In genomic region chr2:165234613-165235291, GRCm38 (mm10) we compare ENCODE assay signal across 8 mouse cellular contexts. TPM values are rescaled to one million over a fixed set of nuclear protein-coding genes. Genes with fewer than 3 reads are reported as not detected.
DNase-seq lines count a peak whose midpoint lies in the region; ATAC-seq and TF ChIP-seq lines count a peak whose summit lies in the region.

Gene Cdh22, minus strand, starts transcription at chr2:165234853.

- H3K27ac ChIP-seq in ES-Bruce4 (ENCODE audit: insufficient read depth, low read length): no peak within 1 kb of the TSS
- no peak within 1 kb of the TSS for H3K27ac ChIP-seq in brown adipose tissue, adult 24 weeks (replicated peaks; ENCODE audit: low read depth, low read length)
- peak within 1 kb of the TSS; percentile 73 for H3K27ac ChIP-seq in forebrain, embryonic 13.5 days
- H3K27ac ChIP-seq in heart, postnatal 0 days (ENCODE audit: low read depth): no peak within 1 kb of the TSS
- H3K27ac ChIP-seq in liver, embryonic 13.5 days: no peak within 1 kb of the TSS

- no peak for TF ChIP-seq EP300 in ES-Bruce4 (IDR thresholded peaks at IDR 0.05; ENCODE audit: insufficient read depth, low read depth, low read length)
- no peak for TF ChIP-seq EP300 in heart, postnatal 0 days (IDR thresholded peaks at IDR 0.05; ENCODE audit: low read depth)

- peak; percentile 84 for ATAC-seq in forebrain, embryonic 13.5 days
- peak; percentile 66 for ATAC-seq in heart, postnatal 0 days (ENCODE audit: insufficient read depth, low read depth)
- no peak for ATAC-seq in liver, embryonic 13.5 days (ENCODE audit: low read depth)

- H3K4me1 ChIP-seq in ES-Bruce4 (ENCODE audit: control insufficient read depth, insufficient read depth, low read length): no peaks in the 10 kb centered on the region
- peaks cover 4% of the 10 kb centered on the region; the same call in 1 of the 2 replicates for H3K4me1 ChIP-seq in brown adipose tissue, adult 24 weeks (ENCODE audit: control insufficient read depth, insufficient read depth, insufficient read length, low read length)
- peaks cover 51% of the 10 kb centered on the region for H3K4me1 ChIP-seq in forebrain, embryonic 13.5 days
- peaks cover 7% of the 10 kb centered on the region; the same call in 1 of the 2 replicates for H3K4me1 ChIP-seq in heart, postnatal 0 days (ENCODE audit: control insufficient read depth, insufficient read depth)
- H3K4me1 ChIP-seq in liver, embryonic 13.5 days (replicated peaks): peaks cover 14% of the 10 kb centered on the region; the same call in 1 of the 2 replicates

- WGBS in forebrain, embryonic 13.5 days: under 1% methylated on average over 50 of the region's 60 CpGs
- WGBS in heart, postnatal 0 days: under 1% methylated on average over 21 of the region's 60 CpGs
- under 1% methylated on average over 48 of the region's 60 CpGs for WGBS in liver, embryonic 13.5 days (ENCODE audit: insufficient replicate concordance)

- H3K9me3 ChIP-seq in ES-Bruce4 (replicated peaks; ENCODE audit: control insufficient read depth, insufficient read depth, low read length, poor library complexity, severe bottlenecking): no peaks in the 10 kb centered on the region
- H3K9me3 ChIP-seq in forebrain, embryonic 13.5 days (replicated peaks): no peaks in the 10 kb centered on the region
- no peaks in the 10 kb centered on the region for H3K9me3 ChIP-seq in heart, postnatal 0 days (replicated peaks; ENCODE audit: control insufficient read depth, low read length)
- H3K9me3 ChIP-seq in liver, embryonic 13.5 days (replicated peaks): no peaks in the 10 kb centered on the region

- peak within 1 kb of the TSS; percentile 49 for H3K9ac ChIP-seq in ES-Bruce4 (ENCODE audit: low read depth, poor library complexity, severe bottlenecking)
- peak within 1 kb of the TSS; percentile 82 for H3K9ac ChIP-seq in forebrain, embryonic 13.5 days
- H3K9ac ChIP-seq in heart, postnatal 0 days (replicated peaks; ENCODE audit: low read depth, low read length): 0 out of 2 replicates have a peak within 1 kb of the TSS, but pooled peaks have one; percentile 6
- H3K9ac ChIP-seq in liver, embryonic 13.5 days: no peak within 1 kb of the TSS

- peak within 1 kb of the TSS; percentile 71 for H3K4me3 ChIP-seq in ES-Bruce4 (ENCODE audit: low read depth, low read length)
- H3K4me3 ChIP-seq in brown adipose tissue, adult 24 weeks (ENCODE audit: insufficient read depth, low read depth, low read length): peak within 1 kb of the TSS; percentile 49
- peak within 1 kb of the TSS; percentile 67 for H3K4me3 ChIP-seq in forebrain, embryonic 13.5 days
- H3K4me3 ChIP-seq in heart, postnatal 0 days (ENCODE audit: low read depth, low read length): peak within 1 kb of the TSS; percentile 57
- peak within 1 kb of the TSS; percentile 45 for H3K4me3 ChIP-seq in liver, embryonic 13.5 days (replicated peaks)

- peak; percentile 26 for TF ChIP-seq CTCF in ES-Bruce4 (IDR thresholded peaks at IDR 0.05; ENCODE audit: low read depth, low read length)
- TF ChIP-seq CTCF in heart, postnatal 0 days (IDR thresholded peaks at IDR 0.05; ENCODE audit: low read depth): peak; percentile 3; the same call in 1 of the 2 replicates

- H3K36me3 ChIP-seq in ES-Bruce4 (ENCODE audit: control insufficient read depth, insufficient read depth, low read length, poor library complexity, severe bottlenecking): no peaks in the 10 kb centered on the region
- H3K36me3 ChIP-seq in forebrain, embryonic 13.5 days (ENCODE audit: poor library complexity, severe bottlenecking): no peaks in the 10 kb centered on the region
- H3K36me3 ChIP-seq in heart, postnatal 0 days (replicated peaks; ENCODE audit: control insufficient read depth, insufficient read depth, low read length): no peaks in the 10 kb centered on the region
- H3K36me3 ChIP-seq in liver, embryonic 13.5 days: no peaks in the 10 kb centered on the region

- peaks cover 17% of the 10 kb centered on the region for H3K27me3 ChIP-seq in ES-Bruce4 (ENCODE audit: control insufficient read depth, insufficient read depth, low read length, poor library complexity, severe bottlenecking)
- peaks cover 71% of the 10 kb centered on the region for H3K27me3 ChIP-seq in forebrain, embryonic 13.5 days
- peaks cover 97% of the 10 kb centered on the region for H3K27me3 ChIP-seq in heart, postnatal 0 days (ENCODE audit: control insufficient read depth, insufficient read depth, low read length)
- peaks cover 98% of the 10 kb centered on the region for H3K27me3 ChIP-seq in liver, embryonic 13.5 days

- peak within 1 kb of the TSS; percentile 96 for H3K4me2 ChIP-seq in forebrain, embryonic 13.5 days
- H3K4me2 ChIP-seq in heart, postnatal 0 days (ENCODE audit: low read depth, low read length): peak within 1 kb of the TSS; percentile 93
- H3K4me2 ChIP-seq in liver, embryonic 13.5 days: peak within 1 kb of the TSS; percentile 62

- peak; percentile 61 for DNase-seq in heart, postnatal 0 days (ENCODE audit: low spot score)
- peak; percentile 61 for DNase-seq in layer of hippocampus, adult 11-12 months (ENCODE audit: low spot score)
- no peak for DNase-seq in liver, embryonic 13.5 days
- DNase-seq in natural killer cell, adult 2 months (ENCODE audit: low spot score in 2 of 2): peak; percentile 26 to 39
- DNase-seq in testis, postnatal 10 days (ENCODE audit: low spot score): peak; percentile 78

- no peak for TF ChIP-seq POLR2A in ES-Bruce4 (IDR thresholded peaks at IDR 0.05; ENCODE audit: insufficient read depth, low read length)

RNA-seq across cellular contexts. Expression of gene Cdh22, which starts in this region (rescaled TPM):
- 0.35 TPM in 1 of 2 replicates, not detected in the other for polyA plus RNA-seq in ES-Bruce4 (2011; ENCODE audit: insufficient read depth, insufficient read length, low read depth, missing spikeins)
- polyA plus RNA-seq in brown adipose tissue, adult 24 weeks (2012; ENCODE audit: insufficient read depth, insufficient read length, missing spikeins): not detected in 2 replicates
- polyA plus RNA-seq in forebrain, embryonic 13.5 days (2015; fragmentation: Nextera tagmentation; extraction: Ambion mirVana): 5.0 and 6.2 TPM in 2 replicates
- total RNA-seq in heart, postnatal 0 days (2014; rRNA removed; ENCODE audit: low replicate concordance): 0.04 and 0.19 TPM in 2 replicates
- polyA plus RNA-seq in heart, postnatal 0 days (2015; fragmentation: Nextera tagmentation; extraction: Ambion mirVana): 0.05 and 0.08 TPM in 2 replicates
- polyA plus RNA-seq in liver, embryonic 13.5 days (2015; fragmentation: Nextera tagmentation; extraction: Ambion mirVana): not detected in 2 replicates

Comparison
In these comparisons a context has a peak if more than half of its experiments do, and no peak if none do; other contexts are left out.
1. Peak in DNase-seq, ATAC-seq, H3K4me3 ChIP-seq, H3K9ac ChIP-seq and H3K4me2 ChIP-seq in heart, postnatal 0 days; RNA of the gene not detected or under 1 TPM.